20 mouse cellular contexts compared by ENCODE assay signal in genomic region chr6:54386429-54386828, GRCm38 (mm10). TPM values are rescaled to one million over a fixed set of nuclear protein-coding genes. Genes with fewer than 3 reads are reported as not detected.
DNase-seq lines count a peak whose midpoint lies in the region; ATAC-seq and TF ChIP-seq lines count a peak whose summit lies in the region.
"Had no signal": no experiment of that assay in that cellular context is flagged by ENCODE, and none has a peak within 500 bp of the region (broad histone marks: within the 10 kb centered on the region; RNA-seq: fewer than 3 reads in every experiment).

No protein-coding gene starts in this region.

- H3K4me1 ChIP-seq in forebrain, embryonic 16.5 days (replicated peaks; ENCODE audit: control insufficient read depth, insufficient read depth, low read length): peaks cover 5% of the 10 kb centered on the region; the same call in 1 of the 2 replicates
- peaks cover 28% of the 10 kb centered on the region for H3K4me1 ChIP-seq in forebrain, embryonic 10.5 days
- H3K4me1 ChIP-seq: liver, embryonic 15.5 days had no signal

- no peak for TF ChIP-seq CTCF in left cerebral cortex, adult 2 months (IDR thresholded peaks at IDR 0.05)

- H3K4me3 ChIP-seq in forebrain, embryonic 16.5 days (replicated peaks; ENCODE audit: low read length): no peak overlapping the region
- H3K4me3 ChIP-seq in forebrain, embryonic 10.5 days: no peak overlapping the region
- H3K4me3 ChIP-seq in left cerebral cortex, adult 2 months: no peak overlapping the region
- H3K4me3 ChIP-seq: heart, embryonic 15.5 days; hindbrain, embryonic 12.5 days; liver, embryonic 15.5 days had no signal

- H3K9ac ChIP-seq in forebrain, embryonic 16.5 days (replicated peaks; ENCODE audit: low read depth, low read length): no peak overlapping the region
- H3K9ac ChIP-seq: heart, embryonic 15.5 days; hindbrain, embryonic 12.5 days; liver, embryonic 15.5 days had no signal

- no peak for DNase-seq in forebrain, embryonic 10.5 days (ENCODE audit: extremely low spot score, low spot score)
- peak in 1 of 2 experiments; percentile 39 for DNase-seq in left cerebral cortex, adult 2 months (ENCODE audit: extremely low spot score in 1 of 2, low spot score in 2 of 2)
- DNase-seq in left cerebral cortex, postnatal 36 days (ENCODE audit: low spot score in 2 of 2): no peak
- peak; percentile 86 for DNase-seq in brain, adult 2 months (ENCODE audit: low read depth, low spot score)
- peak; percentile 19 for DNase-seq in forelimb bud, embryonic 11.5 days (ENCODE audit: low read depth, low spot score)
- DNase-seq in cerebellum, adult 18-20 months: no peak
- DNase-seq: adrenal gland, adult 8-10 months; cerebellum, postnatal 36 days; gastrocnemius, postnatal 36 days; kidney, adult 18-20 months; kidney, postnatal 4 days; lung, postnatal 14 days; thymus, adult 18-20 months had no signal

- no peak overlapping the region for H3K4me2 ChIP-seq in forebrain, embryonic 16.5 days (ENCODE audit: low read length)
- H3K4me2 ChIP-seq: heart, embryonic 15.5 days; hindbrain, embryonic 12.5 days; liver, embryonic 15.5 days had no signal

- ATAC-seq in forebrain, embryonic 16.5 days: 0 out of 2 replicates have a peak, but pooled peaks have one; percentile 45
- ATAC-seq in granulocyte monocyte progenitor cell, adult 5-6 weeks (replicated peaks; ENCODE audit: poor library complexity, severe bottlenecking): no peak

- peak overlapping the region; percentile 63; the same call in 1 of the 2 replicates for H3K27ac ChIP-seq in forebrain, embryonic 16.5 days (ENCODE audit: low read length)
- no peak overlapping the region for H3K27ac ChIP-seq in forebrain, embryonic 10.5 days
- H3K27ac ChIP-seq in left cerebral cortex, adult 2 months: peak overlapping the region; percentile 48; the same call in 1 of the 2 replicates
- H3K27ac ChIP-seq: heart, embryonic 15.5 days; hindbrain, embryonic 12.5 days; liver, embryonic 15.5 days had no signal

- no peaks in the 10 kb centered on the region for H3K27me3 ChIP-seq in forebrain, embryonic 16.5 days (replicated peaks; ENCODE audit: control insufficient read depth, insufficient read depth, low read length)
- peaks cover 19% of the 10 kb centered on the region; the same call in 1 of the 2 replicates for H3K27me3 ChIP-seq in forebrain, embryonic 10.5 days (ENCODE audit: poor library complexity, severe bottlenecking)
- H3K27me3 ChIP-seq: heart, embryonic 15.5 days; hindbrain, embryonic 12.5 days; liver, embryonic 15.5 days had no signal

- WGBS in forebrain, embryonic 16.5 days: 75% methylated on average over 4 of the region's 4 CpGs
- WGBS in forebrain, embryonic 10.5 days: 73% methylated on average over 4 of the region's 4 CpGs

- intact Hi-C loops in left cerebral cortex, adult 2 months (cut with DNase I): no loop called here
- intact Hi-C loops in left cerebral cortex, postnatal 36 days (cut with DNase I): no loop called here

- H3K9me3 ChIP-seq in forebrain, embryonic 16.5 days (ENCODE audit: control insufficient read depth, low read length): no peaks in the 10 kb centered on the region
- H3K9me3 ChIP-seq in forebrain, embryonic 10.5 days: no peaks in the 10 kb centered on the region
- H3K9me3 ChIP-seq: heart, embryonic 15.5 days; hindbrain, embryonic 12.5 days; liver, embryonic 15.5 days had no signal

- H3K36me3 ChIP-seq in forebrain, embryonic 16.5 days (ENCODE audit: control insufficient read depth, insufficient read depth): no peaks in the 10 kb centered on the region
- H3K36me3 ChIP-seq in forebrain, embryonic 10.5 days (replicated peaks): no peaks in the 10 kb centered on the region
- H3K36me3 ChIP-seq: G1E; heart, embryonic 15.5 days; hindbrain, embryonic 12.5 days; liver, embryonic 15.5 days had no signal

RNA-seq across cellular contexts. Expression of gene Wipf3, which starts 43.0 kb away (rescaled TPM):
- polyA plus RNA-seq in forebrain, embryonic 16.5 days (2015; fragmentation: Nextera tagmentation; extraction: Ambion mirVana): 3.9 and 5.5 TPM in 2 replicates
- polyA plus RNA-seq in forebrain, embryonic 10.5 days (2016; fragmentation: Nextera tagmentation; extraction: Ambion mirVana): 0.72 and 0.90 TPM in 2 replicates
- total RNA-seq in left cerebral cortex, adult 2 months (2021): 100 to 1,000 TPM in 1 of 2 experiments, 10 to 100 TPM in 1; 92.3 to 108 TPM
- 100 to 1,000 TPM in 1 of 2 experiments, 10 to 100 TPM in 1; 72.1 to 106 TPM for total RNA-seq in left cerebral cortex, postnatal 36 days (2021)
- total RNA-seq in granulocyte monocyte progenitor cell, adult 5-6 weeks (2014; fragmentation: Nextera tagmentation): not detected in 2 replicates
- total RNA-seq in granulocyte monocyte progenitor cell, adult 5-6 weeks (2017): not detected in 2 replicates
- total RNA-seq: monocyte, adult 5-6 weeks had no signal
- polyA plus RNA-seq: G1E had no signal

Comparison
In these comparisons a context has a peak if more than half of its experiments do, and no peak if none do; other contexts are left out.
1. DNase-seq: peak in brain, adult 2 months (single experiment) and forelimb bud, embryonic 11.5 days (single experiment); none in forebrain, embryonic 10.5 days (single experiment), left cerebral cortex, postnatal 36 days (0 of 2) and cerebellum, adult 18-20 months (0 of 2).
2. RNA of gene Wipf3, which starts 43.0 kb away (total RNA-seq): 92.3 to 108 TPM in left cerebral cortex, adult 2 months and 72.1 to 106 TPM in left cerebral cortex, postnatal 36 days; not detected in granulocyte monocyte progenitor cell, adult 5-6 weeks; every median in the first group is over 10 times any median in the second.